Mouse (Mus musculus) CH12.LX (cell line): ENCODE measurements at regions not wholly inside any gene's neighbourhood (a gene's known extent, or its start where the extent isn't known, plus 50 kb on each side); places are given as distances from the start of the nearest gene placed in this dataset.

Source experiments
- DNase-seq: peaks from one replicate; pipeline ENCODE4 v3.0.0-alpha.2; 2013; ENCODE audit errors: extremely low read depth
- H3K27ac ChIP-seq: 2 replicates; pipeline ENCODE4 v1.5.1; 2012; ENCODE audit warnings: low read depth, mild to moderate bottlenecking, control low read depth, moderate library complexity; ENCODE audit not compliant: insufficient read depth
- H3K27me3 ChIP-seq: replicated peaks from 2 replicates; pipeline ENCODE3; 2012; ENCODE audit warnings: inconsistent platforms
- H3K36me3 ChIP-seq, 2 experiments: replicated peaks in 1 of 2; 2 replicates each; pipeline versions ENCODE3 to v1.6.1; 2012; ENCODE audit warnings: inconsistent platforms in 1 of 2, low read length in 1 of 2, mild to moderate bottlenecking in 1 of 2, mixed read lengths in 1 of 2, moderate library complexity in 1 of 2; ENCODE audit not compliant: control insufficient read depth in 1 of 2, insufficient read depth in 1 of 2
- H3K4me1 ChIP-seq, 2 experiments: 2 replicates each; pipeline ENCODE4 v1.6.1; 2012; ENCODE audit warnings: inconsistent platforms in 1 of 2, moderate library complexity in 1 of 2; ENCODE audit not compliant: insufficient read depth in 2 of 2, control insufficient read depth in 1 of 2
- H3K4me2 ChIP-seq: 2 replicates; pipeline ENCODE4 v1.6.1; 2012; ENCODE audit warnings: low read depth, mild to moderate bottlenecking, control low read depth; ENCODE audit not compliant: poor library complexity, insufficient read depth, severe bottlenecking
- H3K4me3 ChIP-seq, 3 experiments: fragments of 150-350 bp in 1 of 3; sonication (generic) in 1 of 3; replicated peaks in 1 of 3; 2 replicates each; pipeline versions ENCODE3 to v1.5.1; 2011 to 2012; ENCODE audit warnings: low read depth in 2 of 3, low read length in 2 of 3, mild to moderate bottlenecking in 2 of 3, moderate library complexity in 2 of 3, control low read depth in 1 of 3, improper control_type of control experiment in 1 of 3, inconsistent platforms in 1 of 3, mixed read lengths in 1 of 3; ENCODE audit not compliant: poor library complexity in 1 of 3
- H3K79me2 ChIP-seq: replicated peaks from 2 replicates; pipeline ENCODE4 v1.6.1; 2012; ENCODE audit warnings: mild to moderate bottlenecking, moderate library complexity; ENCODE audit not compliant: control insufficient read depth, poor library complexity, insufficient read depth, severe bottlenecking; ENCODE audit errors: extremely low read depth
- H3K9ac ChIP-seq: 2 replicates; pipeline ENCODE4 v1.6.1; 2012; ENCODE audit warnings: low read depth, mild to moderate bottlenecking, control low read depth, moderate library complexity; ENCODE audit not compliant: insufficient read depth
- H3K9me3 ChIP-seq: replicated peaks from 2 replicates; pipeline ENCODE3; 2012; ENCODE audit warnings: low read length, inconsistent platforms, mixed read lengths
- CHD1 ChIP-seq: IDR thresholded peaks from 2 replicates; pipeline ENCODE4 v1.6.1; 2012; ENCODE audit warnings: low read depth, low read length, improper control_type of control experiment, inconsistent platforms
- CHD2 ChIP-seq: IDR thresholded peaks from 2 replicates; pipeline ENCODE4 v1.6.1; 2011; ENCODE audit warnings: low read length, improper control_type of control experiment
- CTCF ChIP-seq, 2 experiments: IDR thresholded peaks in 1 of 2; conservative IDR thresholded peaks in 1 of 2; 2 replicates each; pipeline ENCODE4 v1.5.1; 2011 to 2012; ENCODE audit warnings: low read depth in 2 of 2, low read length in 2 of 2, improper control_type of control experiment in 1 of 2, inconsistent platforms in 1 of 2, mild to moderate bottlenecking in 1 of 2, moderate library complexity in 1 of 2
- MEF2A ChIP-seq: IDR thresholded peaks from 2 replicates; pipeline ENCODE4 v1.6.1; 2014; ENCODE audit warnings: low read depth, mild to moderate bottlenecking, inconsistent platforms, low read length, improper control_type of control experiment, borderline replicate concordance
- MXI1 ChIP-seq: IDR thresholded peaks from 2 replicates; pipeline ENCODE4 v1.6.1; 2011; ENCODE audit warnings: mild to moderate bottlenecking, low read depth, low read length, improper control_type of control experiment
- RAD21 ChIP-seq: IDR thresholded peaks from 2 replicates; pipeline ENCODE4 v1.6.1; 2011; ENCODE audit warnings: low read depth, mild to moderate bottlenecking, low read length, improper control_type of control experiment, moderate library complexity
- SMC3 ChIP-seq: IDR thresholded peaks from 2 replicates; pipeline ENCODE4 v1.6.1; 2011; ENCODE audit warnings: low read depth, low read length, improper control_type of control experiment
- TBP ChIP-seq: conservative IDR thresholded peaks from 2 replicates; pipeline ENCODE4 v1.6.1; 2011; ENCODE audit warnings: low read depth, low read length, improper control_type of control experiment
- USF1 ChIP-seq: IDR thresholded peaks from 2 replicates; pipeline ENCODE4 v1.6.1; 2014; ENCODE audit warnings: low read depth, mild to moderate bottlenecking, inconsistent platforms, low read length, improper control_type of control experiment
- dilution Hi-C: fragments of 300-500 bp; cut with MboI; formaldehyde crosslinking; loops from 2 replicates; pipeline ENCODE4 v1.14.3; 2020; ENCODE audit warnings: low sequenced_read_pairs; ENCODE audit not compliant: extremely low pct_unique_long_range_greater_than_20kb, extremely low pct_ligation_motif_present
- in situ Hi-C: fragments of 300-500 bp; cut with MboI; formaldehyde crosslinking; loops from 3 replicates; pipeline ENCODE4 v1.14.3; 2019; ENCODE audit warnings: low sequenced_read_pairs, low pct_ligation_motif_present, low pct_unique_long_range_greater_than_20kb, mixed read lengths

GRCm38 (mm10) chr8:35255327-35255726 lies 510.3 kb upstream of the Gm19410 start:
- Histone ChIP-seq H3K36me3 (no peaks in the 10 kb centered on the region), H3K9me3 (no peaks in the 10 kb centered on the region), H3K4me3 (no peak overlapping the region), H3K9ac (no peak overlapping the region), H3K79me2 (no peaks in the 10 kb centered on the region), H3K27me3 (no peaks in the 10 kb centered on the region), H3K4me2 (no peak overlapping the region), H3K4me1 (peaks cover 0 to 8% of the 10 kb centered on the region in 2 experiments; a peak in 2 of 4 replicates), H3K27ac (no peak overlapping the region)
- TF ChIP-seq USF1: no peak
- no peak for TF ChIP-seq CHD1
- in situ Hi-C loops (no loop called here), dilution Hi-C loops (no loop called here)
- no peak for DNase-seq

DNA sequence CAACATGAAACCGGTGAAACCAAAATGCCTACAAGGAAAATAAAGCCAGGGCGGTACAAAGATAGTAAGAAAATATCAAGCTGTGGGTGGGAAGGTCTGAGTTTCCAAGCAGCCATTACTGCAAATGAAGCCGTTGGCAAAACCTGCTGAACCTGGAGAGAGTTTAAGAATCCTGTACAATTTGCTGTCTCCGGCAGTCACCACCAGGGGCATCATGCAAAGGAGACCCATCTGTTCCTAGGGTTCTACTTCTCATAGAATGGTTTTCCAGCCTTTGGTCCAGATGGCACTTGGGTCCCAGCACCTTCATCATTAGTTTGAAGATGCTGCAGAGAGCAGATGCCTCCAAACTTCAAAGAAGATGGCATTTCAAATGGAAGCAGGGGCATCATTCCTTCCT lies 508.6 kb upstream of the Gm19410 start:
- peak; percentile 38 to 53; a peak in 3 of 4 replicates for TF ChIP-seq CTCF (conservative IDR thresholded peaks at IDR 0.05 in 1 of 2, IDR thresholded peaks at IDR 0.05 in 1 of 2; ENCODE audit: low read depth in 2 of 2, low read length in 2 of 2)
- TF ChIP-seq RAD21: peak; percentile 26
- no peak for TF ChIP-seq CHD2
- TF ChIP-seq SMC3: peak; percentile 23; the same call in 1 of the 2 replicates
- TF ChIP-seq MXI1: no peak
- H3K27ac ChIP-seq: no peak overlapping the region
- no peak overlapping the region for H3K9ac ChIP-seq
- no peaks in the 10 kb centered on the region for H3K36me3 ChIP-seq
- in situ Hi-C loops (no loop called here), dilution Hi-C loops (no loop called here)
- no peak overlapping the region for H3K4me3 ChIP-seq
- no peak overlapping the region for H3K4me2 ChIP-seq
- no peaks in the 10 kb centered on the region for H3K27me3 ChIP-seq
- DNase-seq: peak; percentile 24
- peaks cover 0 to 9% of the 10 kb centered on the region in 2 experiments; a peak in 2 of 4 replicates for H3K4me1 ChIP-seq
- H3K79me2 ChIP-seq: no peaks in the 10 kb centered on the region
- no peaks in the 10 kb centered on the region for H3K9me3 ChIP-seq

- Histone ChIP-seq H3K79me2 (no peaks in the 10 kb centered on the region), H3K4me1 (no peaks in the 10 kb centered on the region), H3K36me3 (no peaks in the 10 kb centered on the region), H3K9ac (no peak overlapping the region), H3K4me3 (no peak overlapping the region), H3K9me3 (no peaks in the 10 kb centered on the region), H3K4me2 (no peak overlapping the region), H3K27ac (no peak overlapping the region), H3K27me3 (no peaks in the 10 kb centered on the region)
- no peak for TF ChIP-seq TBP
- no peak for TF ChIP-seq MEF2A
- no peak for DNase-seq
- in situ Hi-C loops (no loop called here), dilution Hi-C loops (no loop called here)
These were observed 497.4 kb upstream of the Gm19410 start for GRCm38 (mm10) chr8:35268221-35268620.
